Mouse (Mus musculus) right cerebral cortex, adult 2 months (tissue): ENCODE measurements around the gene Ccar1.
A peak's percentile ranks its signal among the peaks of the same experiment; 100 is the strongest.
"Not testable (repeated sequence)": the region's sequence is repeated elsewhere in the genome, so short reads cannot be mapped to it uniquely, and the experiment has no call there.

Experiments
- DNase-seq, 2 experiments: peaks; one replicate each; pipeline ENCODE4 v3.0.0; 2021 to 2022; ENCODE audit warnings: low spot score in 2 of 2

Gene Ccar1

GRCm38 (mm10) chr10:62725771-62726687 lies 66.1 kb downstream of the Ccar1 start, which contains the start of gene Stox1:
Gene Stox1 (minus strand): TSS chr10:62726128.
- DNase-seq = peak; percentile 57 to 65

GRCm38 (mm10) chr10:62724936-62725335 lies 67.2 kb downstream of the Ccar1 start:
- no peak for DNase-seq

GRCm38 (mm10) chr10:62722701-62723100 lies 69.4 kb downstream of the Ccar1 start:
- no peak for DNase-seq

GRCm38 (mm10) chr10:62720574-62720973 lies 71.5 kb downstream of the Ccar1 start:
- not testable (repeated sequence) for DNase-seq

GRCm38 (mm10) chr10:62713457-62713856 lies 78.6 kb downstream of the Ccar1 start:
- DNase-seq = no peak

GRCm38 (mm10) chr10:62703579-62703978 lies 88.5 kb downstream of the Ccar1 start:
- no peak for DNase-seq

- DNase-seq = peak; percentile 44 to 61
These were observed 89.7 kb downstream of the Ccar1 start for GRCm38 (mm10) chr10:62702436-62702835.
